Comparison of ENCODE assay signal across 8 mouse cellular contexts in the genomic region with DNA sequence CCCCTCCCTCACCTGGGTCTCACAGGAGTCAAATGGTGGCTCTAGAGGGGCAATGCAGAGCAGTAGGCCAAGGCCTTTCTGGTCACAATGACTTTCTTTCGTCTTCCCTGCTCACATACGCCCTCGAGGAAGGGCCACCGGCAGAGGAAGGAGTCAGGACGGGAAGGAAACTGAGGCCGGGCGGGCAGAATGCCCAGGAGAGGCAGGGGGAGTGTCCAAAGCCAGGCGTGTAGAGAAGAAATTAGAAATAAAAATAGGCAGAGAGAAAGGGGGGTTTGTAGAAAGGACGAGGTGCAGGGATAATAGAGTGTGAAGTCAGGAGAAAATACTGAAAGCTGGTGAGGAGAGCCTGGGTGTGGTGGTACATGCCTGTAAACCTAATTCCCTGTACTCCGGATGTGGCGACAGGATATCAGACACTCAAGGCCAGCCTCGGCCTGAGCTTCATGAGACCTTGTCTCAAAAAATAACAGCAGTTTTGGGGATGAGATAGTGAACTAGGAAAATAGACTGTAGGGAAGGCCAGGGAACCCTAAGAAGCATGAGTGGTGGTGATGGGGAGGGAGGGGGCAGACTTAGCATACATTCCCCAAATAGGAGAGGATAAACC. TPM values are rescaled to one million over a fixed set of nuclear protein-coding genes. Genes with fewer than 3 reads are reported as not detected.
DNase-seq lines count a peak whose midpoint lies in the region; ATAC-seq and TF ChIP-seq lines count a peak whose summit lies in the region.

No protein-coding gene starts in this region.

- WGBS in heart, postnatal 0 days, result 60% methylated on average over 12 of the region's 12 CpGs
- WGBS in liver, embryonic 11.5 days, result 34% methylated on average over 12 of the region's 12 CpGs
- 79% methylated on average over 12 of the region's 12 CpGs for WGBS in small intestine, adult 2 months

- no peak for TF ChIP-seq EP300 in heart, postnatal 0 days (IDR thresholded peaks at IDR 0.05; ENCODE audit: low read depth)

- H3K27ac ChIP-seq in heart, postnatal 0 days (ENCODE audit: low read depth), result peak overlapping the region; percentile 80
- H3K27ac ChIP-seq in liver, embryonic 11.5 days (ENCODE audit: low read depth, low read length), result no peak overlapping the region
- H3K27ac ChIP-seq in small intestine, adult 2 months (ENCODE audit: insufficient read depth, low read depth, low read length), result peak overlapping the region; percentile 14

- ATAC-seq in heart, postnatal 0 days (ENCODE audit: insufficient read depth, low read depth), result no peak
- ATAC-seq in liver, embryonic 11.5 days (replicated peaks; ENCODE audit: low FRiP score), result no peak
- ATAC-seq in granulocyte monocyte progenitor cell, adult 5-6 weeks (replicated peaks; ENCODE audit: poor library complexity, severe bottlenecking), result no peak

- H3K4me3 ChIP-seq in E14TG2a.4 (replicated peaks; ENCODE audit: low read length), result peak overlapping the region; percentile 80
- H3K4me3 ChIP-seq in heart, postnatal 0 days (ENCODE audit: low read depth, low read length), result peak overlapping the region; percentile 57
- peak overlapping the region; percentile 66 for H3K4me3 ChIP-seq in liver, embryonic 11.5 days (ENCODE audit: low read depth, low read length)
- peak overlapping the region; percentile 68 for H3K4me3 ChIP-seq in small intestine, adult 2 months (ENCODE audit: low read depth, low read length)

- peaks cover 76% of the 10 kb centered on the region for H3K27me3 ChIP-seq in E14TG2a.4 (ENCODE audit: insufficient read depth, low read length)
- no peaks in the 10 kb centered on the region for H3K27me3 ChIP-seq in heart, postnatal 0 days (ENCODE audit: control insufficient read depth, insufficient read depth, low read length)
- peaks cover 13% of the 10 kb centered on the region for H3K27me3 ChIP-seq in liver, embryonic 11.5 days (replicated peaks; ENCODE audit: control insufficient read depth, insufficient read depth, low read length)
- peaks cover 35% of the 10 kb centered on the region for H3K27me3 ChIP-seq in small intestine, adult 2 months (ENCODE audit: control insufficient read depth, insufficient read depth, low read length)

- peak; percentile 27 for DNase-seq in R1 (ENCODE audit: low read depth, low spot score)
- no peak for DNase-seq in heart, postnatal 0 days (ENCODE audit: low spot score)
- DNase-seq in liver, embryonic 11.5 days (ENCODE audit: low spot score), result no peak
- DNase-seq in frontal cortex, postnatal 10 days (ENCODE audit: low spot score in 2 of 2), result no peak
- DNase-seq in gastrocnemius, postnatal 10 days, result no peak

- peak overlapping the region; percentile 51 for H3K9ac ChIP-seq in heart, postnatal 0 days (replicated peaks; ENCODE audit: low read depth, low read length)
- no peak overlapping the region for H3K9ac ChIP-seq in liver, embryonic 11.5 days (ENCODE audit: low read depth, low read length)

- H3K9me3 ChIP-seq in E14TG2a.4 (ENCODE audit: low read length), result no peaks in the 10 kb centered on the region
- H3K9me3 ChIP-seq in heart, postnatal 0 days (replicated peaks; ENCODE audit: control insufficient read depth, low read length), result no peaks in the 10 kb centered on the region
- H3K9me3 ChIP-seq in liver, embryonic 11.5 days (ENCODE audit: control insufficient read depth, low read length), result no peaks in the 10 kb centered on the region

- H3K4me1 ChIP-seq in E14TG2a.4 (replicated peaks; ENCODE audit: low read depth, low read length), result peaks cover 44% of the 10 kb centered on the region
- peaks cover 7% of the 10 kb centered on the region; the same call in 1 of the 2 replicates for H3K4me1 ChIP-seq in heart, postnatal 0 days (ENCODE audit: control insufficient read depth, insufficient read depth)
- peaks cover 23% of the 10 kb centered on the region for H3K4me1 ChIP-seq in liver, embryonic 11.5 days (replicated peaks; ENCODE audit: control insufficient read depth, insufficient read depth, low read length)
- peaks cover 9% of the 10 kb centered on the region for H3K4me1 ChIP-seq in small intestine, adult 2 months (ENCODE audit: control insufficient read depth, insufficient read depth, insufficient read length, low read length)

- no peak for TF ChIP-seq POLR2A in small intestine, adult 2 months (IDR thresholded peaks at IDR 0.05; ENCODE audit: low read depth, low read length)

- TF ChIP-seq CTCF in E14TG2a.4 (conservative IDR thresholded peaks at IDR 0.05; ENCODE audit: low read length), result no peak
- no peak for TF ChIP-seq CTCF in heart, postnatal 0 days (IDR thresholded peaks at IDR 0.05; ENCODE audit: low read depth)
- TF ChIP-seq CTCF in small intestine, adult 2 months (IDR thresholded peaks at IDR 0.05; ENCODE audit: extremely low read depth, insufficient read length, insufficient replicate concordance, low read depth, low read length), result no peak

- H3K36me3 ChIP-seq in E14TG2a.4 (ENCODE audit: insufficient read depth, low read length), result no peaks in the 10 kb centered on the region
- no peaks in the 10 kb centered on the region; the same call in 1 of the 2 replicates for H3K36me3 ChIP-seq in heart, postnatal 0 days (replicated peaks; ENCODE audit: control insufficient read depth, insufficient read depth, low read length)
- H3K36me3 ChIP-seq in liver, embryonic 11.5 days (ENCODE audit: control insufficient read depth, insufficient read depth, low read length), result no peaks in the 10 kb centered on the region
- no peaks in the 10 kb centered on the region for H3K36me3 ChIP-seq in small intestine, adult 2 months (ENCODE audit: control insufficient read depth, insufficient read depth, low read length)

- H3K4me2 ChIP-seq in heart, postnatal 0 days (ENCODE audit: low read depth, low read length), result peak overlapping the region; percentile 78
- peak overlapping the region; percentile 97 for H3K4me2 ChIP-seq in liver, embryonic 11.5 days

RNA-seq across cellular contexts. Expression of gene Phldb1, which starts 2.0 kb away (rescaled TPM):
- total RNA-seq in heart, postnatal 0 days (2014; rRNA removed; ENCODE audit: low replicate concordance), result 96.0 and 138 TPM in 2 replicates
- 25.8 and 28.0 TPM in 2 replicates for polyA plus RNA-seq in heart, postnatal 0 days (2015; fragmentation: Nextera tagmentation; extraction: Ambion mirVana)
- 10.6 and 10.9 TPM in 2 replicates for polyA plus RNA-seq in liver, embryonic 11.5 days (2014; fragmentation: Nextera tagmentation; extraction: Ambion mirVana)
- polyA plus RNA-seq in small intestine, adult 2 months (2012; rRNA removed), result 29.8 and 34.1 TPM in 2 replicates
- total RNA-seq in granulocyte monocyte progenitor cell, adult 5-6 weeks (2014; fragmentation: Nextera tagmentation), result 2.5 and 3.6 TPM in 2 replicates
- total RNA-seq in granulocyte monocyte progenitor cell, adult 5-6 weeks (2017), result 1.0 and 3.1 TPM in 2 replicates
- 10 to 100 TPM; 49.8 to 82.4 TPM for total RNA-seq in gastrocnemius, postnatal 10 days (2021)

RNA-seq across cellular contexts. Expression of gene Arcn1, which starts 34.6 kb away (rescaled TPM):
- 71.6 and 80.1 TPM in 2 replicates for total RNA-seq in heart, postnatal 0 days (2014; rRNA removed; ENCODE audit: low replicate concordance)
- polyA plus RNA-seq in heart, postnatal 0 days (2015; fragmentation: Nextera tagmentation; extraction: Ambion mirVana), result 69.5 and 78.3 TPM in 2 replicates
- 171 and 202 TPM in 2 replicates for polyA plus RNA-seq in liver, embryonic 11.5 days (2014; fragmentation: Nextera tagmentation; extraction: Ambion mirVana)
- 19.3 and 47.9 TPM in 2 replicates for polyA plus RNA-seq in small intestine, adult 2 months (2012; rRNA removed)
- total RNA-seq in granulocyte monocyte progenitor cell, adult 5-6 weeks (2014; fragmentation: Nextera tagmentation), result 133 and 158 TPM in 2 replicates
- total RNA-seq in granulocyte monocyte progenitor cell, adult 5-6 weeks (2017), result 201 and 229 TPM in 2 replicates
- 10 to 100 TPM; 85.6 to 97.8 TPM for total RNA-seq in gastrocnemius, postnatal 10 days (2021)

RNA-seq across cellular contexts. Expression of gene Ift46, which starts 34.7 kb away (rescaled TPM):
- 10.0 and 41.0 TPM in 2 replicates for total RNA-seq in heart, postnatal 0 days (2014; rRNA removed; ENCODE audit: low replicate concordance)
- polyA plus RNA-seq in heart, postnatal 0 days (2015; fragmentation: Nextera tagmentation; extraction: Ambion mirVana), result 49.5 and 60.6 TPM in 2 replicates
- polyA plus RNA-seq in liver, embryonic 11.5 days (2014; fragmentation: Nextera tagmentation; extraction: Ambion mirVana), result 48.9 and 54.0 TPM in 2 replicates
- 13.4 and 26.2 TPM in 2 replicates for polyA plus RNA-seq in small intestine, adult 2 months (2012; rRNA removed)
- total RNA-seq in granulocyte monocyte progenitor cell, adult 5-6 weeks (2014; fragmentation: Nextera tagmentation), result 19.8 and 43.7 TPM in 2 replicates
- 32.7 and 39.6 TPM in 2 replicates for total RNA-seq in granulocyte monocyte progenitor cell, adult 5-6 weeks (2017)
- total RNA-seq in gastrocnemius, postnatal 10 days (2021), result 10 to 100 TPM; 45.2 to 53.1 TPM

RNA-seq across cellular contexts. Expression of gene Treh, which starts 60.0 kb away (rescaled TPM):
- total RNA-seq in heart, postnatal 0 days (2014; rRNA removed; ENCODE audit: low replicate concordance), result not detected in 2 replicates
- not detected in 2 replicates for polyA plus RNA-seq in heart, postnatal 0 days (2015; fragmentation: Nextera tagmentation; extraction: Ambion mirVana)
- not detected in 2 replicates for polyA plus RNA-seq in liver, embryonic 11.5 days (2014; fragmentation: Nextera tagmentation; extraction: Ambion mirVana)
- polyA plus RNA-seq in small intestine, adult 2 months (2012; rRNA removed), result 131 and 183 TPM in 2 replicates
- not detected in 2 replicates for total RNA-seq in granulocyte monocyte progenitor cell, adult 5-6 weeks (2014; fragmentation: Nextera tagmentation)
- not detected in 2 replicates for total RNA-seq in granulocyte monocyte progenitor cell, adult 5-6 weeks (2017)
- not detected for total RNA-seq in gastrocnemius, postnatal 10 days (2021)

Comparison
In these comparisons a context has a peak if more than half of its experiments do, and no peak if none do; other contexts are left out.
1. RNA of gene Phldb1, which starts 2.0 kb away (total RNA-seq): 96.0 to 138 TPM in heart, postnatal 0 days and 49.8 to 82.4 TPM in gastrocnemius, postnatal 10 days; 1.0 to 3.6 TPM in granulocyte monocyte progenitor cell, adult 5-6 weeks; every median in the first group is over 10 times any median in the second.
2. Peak in every context shown above with its lines, with median percentiles within 50 percentile points of each other: H3K4me3 ChIP-seq.